Mouse (Mus musculus): ENCODE data around the gene Scarb2. TPM values are rescaled to one million over a fixed set of nuclear protein-coding genes. Genes with fewer than 3 reads are reported as not detected.

Gene Scarb2
- polyA plus RNA-seq, 1 experiment, result 23.6 TPM

DNA sequence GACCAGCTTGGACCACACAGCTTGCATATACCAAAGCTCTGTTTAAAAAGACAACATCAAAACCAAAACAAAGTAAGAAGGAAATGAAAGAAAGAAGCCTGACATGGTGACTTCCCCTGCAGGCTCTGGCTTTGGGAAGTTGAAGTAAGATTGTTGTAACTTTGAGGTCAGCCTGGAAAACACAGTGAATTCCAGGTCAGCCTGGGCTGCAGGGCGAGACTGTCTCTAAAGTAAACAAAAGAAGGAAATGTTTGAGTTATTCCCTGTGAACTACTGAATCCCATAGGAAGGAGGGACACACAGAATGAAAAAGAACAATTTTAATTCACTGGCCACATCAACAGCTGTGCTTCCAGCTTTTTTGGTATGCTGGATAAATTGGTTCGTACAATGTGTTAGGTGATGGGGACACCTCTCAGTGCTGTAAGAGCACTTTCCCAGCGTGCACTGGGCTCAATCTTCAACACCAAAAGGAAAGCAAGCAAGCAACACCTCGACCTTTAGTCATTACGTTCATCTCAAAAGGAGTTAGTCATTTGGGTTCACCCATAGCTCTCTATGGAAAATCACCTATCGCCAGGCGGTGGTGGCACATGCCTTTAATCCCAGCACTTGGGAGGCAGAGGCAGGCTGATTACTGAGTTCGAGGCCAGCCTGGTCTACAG is 39.4 kb downstream of the Scarb2 start:
- no peak overlapping the region for H3K4me3 ChIP-seq (ENCODE audit: insufficient read depth, poor library complexity, severe bottlenecking)

GRCm38 (mm10) chr5:92465511-92465910 is 41.1 kb downstream of the Scarb2 start:
- no peak overlapping the region for H3K4me3 ChIP-seq (ENCODE audit: insufficient read depth, poor library complexity, severe bottlenecking)
- no peaks in the 10 kb centered on the region for H3K27me3 ChIP-seq (ENCODE audit: control insufficient read depth, insufficient read depth, insufficient read length)
- no peak overlapping the region for H3ac ChIP-seq (ENCODE audit: control insufficient read depth, insufficient read length, low read depth)
- TF ChIP-seq USF1 (IDR thresholded peaks at IDR 0.05; ENCODE audit: low read depth) (no peak), MAX (IDR thresholded peaks at IDR 0.05) (no peak), FOSL1 (IDR thresholded peaks at IDR 0.05; ENCODE audit: insufficient read depth, low read length, poor library complexity, severe bottlenecking) (no peak), CEBPB (IDR thresholded peaks at IDR 0.05; ENCODE audit: low read depth) (no peak), MYOG (IDR thresholded peaks at IDR 0.05; ENCODE audit: control insufficient read depth, extremely low read depth, insufficient read length) (no peak), CTCF (IDR thresholded peaks at IDR 0.05; ENCODE audit: control insufficient read depth, insufficient read depth, insufficient read length) (no peak), MYOD1 (IDR thresholded peaks at IDR 0.05; ENCODE audit: control insufficient read depth, insufficient read length, low read depth) (no peak)
- H3K79me3 ChIP-seq (ENCODE audit: low read depth), result no peaks in the 10 kb centered on the region
- no peaks in the 10 kb centered on the region for H3K79me2 ChIP-seq (ENCODE audit: control insufficient read depth, insufficient read depth)
- H3K36me3 ChIP-seq (ENCODE audit: control insufficient read depth, insufficient read depth), result peaks cover 7% of the 10 kb centered on the region

More for the DNA sequence above, 39.4 kb downstream of the Scarb2 start:
- no peak for TF ChIP-seq FOSL1 (IDR thresholded peaks at IDR 0.05; ENCODE audit: insufficient read depth, low read length, poor library complexity, severe bottlenecking)
- no peak for TF ChIP-seq USF1 (IDR thresholded peaks at IDR 0.05; ENCODE audit: low read depth)
- TF ChIP-seq CTCF (IDR thresholded peaks at IDR 0.05; ENCODE audit: control insufficient read depth, insufficient read depth, insufficient read length), result no peak
- no peak for TF ChIP-seq MAX (IDR thresholded peaks at IDR 0.05)
- no peak for TF ChIP-seq CEBPB (IDR thresholded peaks at IDR 0.05; ENCODE audit: low read depth)
- no peak for TF ChIP-seq MYOD1 (IDR thresholded peaks at IDR 0.05; ENCODE audit: control insufficient read depth, insufficient read length, low read depth)
- TF ChIP-seq MYOG (IDR thresholded peaks at IDR 0.05; ENCODE audit: control insufficient read depth, extremely low read depth, insufficient read length), result no peak
- Histone ChIP-seq H3K36me3 (ENCODE audit: control insufficient read depth, insufficient read depth) (peaks cover 3% of the 10 kb centered on the region), H3K27me3 (ENCODE audit: control insufficient read depth, insufficient read depth, insufficient read length) (no peaks in the 10 kb centered on the region), H3K79me2 (ENCODE audit: control insufficient read depth, insufficient read depth) (no peaks in the 10 kb centered on the region), H3K79me3 (ENCODE audit: low read depth) (no peaks in the 10 kb centered on the region), H3ac (ENCODE audit: control insufficient read depth, insufficient read length, low read depth) (no peak overlapping the region)

DNA sequence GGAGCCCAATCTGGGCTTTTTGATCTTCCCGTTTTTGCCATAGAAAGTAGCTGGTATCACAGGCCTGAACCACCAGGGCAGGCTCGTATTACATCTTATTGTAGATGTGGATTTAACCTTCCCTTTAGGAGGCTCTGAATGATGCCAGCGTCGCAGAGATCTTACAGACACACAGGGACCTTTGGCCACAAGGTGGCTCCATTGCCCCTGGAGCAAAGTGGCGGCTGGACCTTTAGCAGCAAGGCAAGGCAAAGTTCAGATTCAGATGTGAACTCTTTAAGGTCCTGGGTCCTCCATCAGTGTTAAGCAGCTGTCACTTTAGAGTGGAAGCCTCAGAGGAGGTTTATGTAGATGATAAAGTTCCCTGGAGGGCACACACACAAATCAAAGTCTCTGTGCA is 45.3 kb downstream of the Scarb2 start:
- Histone ChIP-seq H3K27me3 (ENCODE audit: control insufficient read depth, insufficient read depth, insufficient read length) (no peaks in the 10 kb centered on the region), H3K79me2 (ENCODE audit: control insufficient read depth, insufficient read depth) (no peaks in the 10 kb centered on the region), H3K36me3 (ENCODE audit: control insufficient read depth, insufficient read depth) (peaks cover 13% of the 10 kb centered on the region), H3K79me3 (ENCODE audit: low read depth) (no peaks in the 10 kb centered on the region), H3K4me3 (ENCODE audit: insufficient read depth, poor library complexity, severe bottlenecking) (no peak overlapping the region), H3ac (ENCODE audit: control insufficient read depth, insufficient read length, low read depth) (no peak overlapping the region)
- TF ChIP-seq CTCF (IDR thresholded peaks at IDR 0.05; ENCODE audit: control insufficient read depth, insufficient read depth, insufficient read length) (peak; percentile 53), USF1 (IDR thresholded peaks at IDR 0.05; ENCODE audit: low read depth) (no peak)

DNA sequence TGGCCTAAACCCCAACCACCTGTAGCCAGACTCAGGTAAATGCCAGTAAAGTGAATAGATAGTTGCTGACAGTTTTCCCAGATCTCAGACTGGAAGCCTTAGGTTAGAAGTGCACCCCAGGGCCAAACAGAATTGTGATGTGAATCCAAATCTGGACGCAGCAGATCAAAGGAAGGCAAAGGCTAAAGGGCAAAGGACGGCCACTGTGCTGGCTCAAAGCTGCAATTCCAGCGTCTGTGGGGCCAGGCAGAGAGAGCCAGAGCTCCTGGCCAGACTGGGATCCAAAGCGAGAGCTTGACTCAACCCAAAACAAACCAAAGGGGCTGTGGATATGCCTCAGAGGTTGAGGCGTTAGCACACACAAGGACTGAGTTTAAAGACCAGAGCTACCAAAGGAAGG is 47.9 kb downstream of the Scarb2 start:
- Histone ChIP-seq H3K27me3 (ENCODE audit: control insufficient read depth, insufficient read depth, insufficient read length) (no peaks in the 10 kb centered on the region), H3K79me2 (ENCODE audit: control insufficient read depth, insufficient read depth) (no peaks in the 10 kb centered on the region), H3K36me3 (ENCODE audit: control insufficient read depth, insufficient read depth) (peaks cover 20% of the 10 kb centered on the region), H3K79me3 (ENCODE audit: low read depth) (no peaks in the 10 kb centered on the region), H3ac (ENCODE audit: control insufficient read depth, insufficient read length, low read depth) (no peak overlapping the region), H3K4me3 (ENCODE audit: insufficient read depth, poor library complexity, severe bottlenecking) (no peak overlapping the region)
- TF ChIP-seq USF1 (IDR thresholded peaks at IDR 0.05; ENCODE audit: low read depth) (no peak), MYOG (IDR thresholded peaks at IDR 0.05; ENCODE audit: control insufficient read depth, extremely low read depth, insufficient read length) (no peak), FOSL1 (IDR thresholded peaks at IDR 0.05; ENCODE audit: insufficient read depth, low read length, poor library complexity, severe bottlenecking) (no peak)

- TF ChIP-seq USF1 (IDR thresholded peaks at IDR 0.05; ENCODE audit: low read depth), result no peak
- no peak for TF ChIP-seq CEBPB (IDR thresholded peaks at IDR 0.05; ENCODE audit: low read depth)
- TF ChIP-seq FOSL1 (IDR thresholded peaks at IDR 0.05; ENCODE audit: insufficient read depth, low read length, poor library complexity, severe bottlenecking), result no peak
- TF ChIP-seq MYOD1 (IDR thresholded peaks at IDR 0.05; ENCODE audit: control insufficient read depth, insufficient read length, low read depth), result no peak
- no peak for TF ChIP-seq CTCF (IDR thresholded peaks at IDR 0.05; ENCODE audit: control insufficient read depth, insufficient read depth, insufficient read length)
- no peak for TF ChIP-seq MAX (IDR thresholded peaks at IDR 0.05)
- no peak for TF ChIP-seq MYOG (IDR thresholded peaks at IDR 0.05; ENCODE audit: control insufficient read depth, extremely low read depth, insufficient read length)
- Histone ChIP-seq H3K79me2 (ENCODE audit: control insufficient read depth, insufficient read depth) (no peaks in the 10 kb centered on the region), H3K79me3 (ENCODE audit: low read depth) (no peaks in the 10 kb centered on the region), H3K36me3 (ENCODE audit: control insufficient read depth, insufficient read depth) (peaks cover 22% of the 10 kb centered on the region), H3K4me3 (ENCODE audit: insufficient read depth, poor library complexity, severe bottlenecking) (no peak overlapping the region), H3K27me3 (ENCODE audit: control insufficient read depth, insufficient read depth, insufficient read length) (no peaks in the 10 kb centered on the region), H3ac (ENCODE audit: control insufficient read depth, insufficient read length, low read depth) (no peak overlapping the region)
Measured at GRCm38 (mm10) chr5:92457410-92457809, 49.2 kb downstream of the Scarb2 start.

DNA sequence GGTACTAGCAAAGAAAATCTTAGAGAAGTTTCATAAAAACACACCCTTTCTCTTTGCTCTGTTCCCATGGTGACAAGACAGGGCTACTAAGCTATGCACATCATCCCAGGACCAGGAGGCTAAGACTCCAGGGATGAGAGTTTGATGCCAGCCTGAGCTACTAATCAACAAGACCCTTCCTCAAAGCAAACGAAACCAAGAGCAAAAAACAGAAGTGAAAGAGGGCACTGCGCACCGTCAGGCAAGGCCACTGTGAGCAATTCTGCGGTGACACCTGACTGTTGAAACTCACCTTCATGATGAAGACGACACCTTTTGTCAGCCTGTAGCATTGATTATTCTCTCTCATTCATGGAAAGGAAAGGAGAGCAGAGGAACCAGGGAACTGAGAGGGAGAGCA is 53.8 kb downstream of the Scarb2 start:
- no peaks in the 10 kb centered on the region for H3K27me3 ChIP-seq (ENCODE audit: control insufficient read depth, insufficient read depth, insufficient read length)
- no peak overlapping the region for H3K4me3 ChIP-seq (ENCODE audit: insufficient read depth, poor library complexity, severe bottlenecking)
- peaks cover 27% of the 10 kb centered on the region for H3K36me3 ChIP-seq (ENCODE audit: control insufficient read depth, insufficient read depth)
- no peaks in the 10 kb centered on the region for H3K79me3 ChIP-seq (ENCODE audit: low read depth)
- TF ChIP-seq MAX (IDR thresholded peaks at IDR 0.05) (no peak), MYOG (IDR thresholded peaks at IDR 0.05; ENCODE audit: control insufficient read depth, extremely low read depth, insufficient read length) (no peak), CTCF (IDR thresholded peaks at IDR 0.05; ENCODE audit: control insufficient read depth, insufficient read depth, insufficient read length) (no peak)
- H3K79me2 ChIP-seq (ENCODE audit: control insufficient read depth, insufficient read depth), result no peaks in the 10 kb centered on the region
- H3ac ChIP-seq (ENCODE audit: control insufficient read depth, insufficient read length, low read depth), result no peak overlapping the region

All from C2C12 (cell line).